Mouse (Mus musculus) olfactory bulb, adult 2 months (tissue): Measurements from ENCODE around the gene Tcea3.

ENCODE experiments used
- CTCF ChIP-seq: fragments of 200-500 bp; IDR thresholded peaks from 2 replicates; pipeline ENCODE4 v1.5.1; 2012; ENCODE audit warnings: low read depth, mild to moderate bottlenecking, low read length, moderate library complexity; ENCODE audit not compliant: insufficient read depth
- POLR2A ChIP-seq: fragments of 200-500 bp; IDR thresholded peaks from 2 replicates; pipeline ENCODE4 v1.6.1; 2012; ENCODE audit warnings: mild to moderate bottlenecking, low read depth, low read length, moderate library complexity; ENCODE audit not compliant: insufficient read depth

DNA sequence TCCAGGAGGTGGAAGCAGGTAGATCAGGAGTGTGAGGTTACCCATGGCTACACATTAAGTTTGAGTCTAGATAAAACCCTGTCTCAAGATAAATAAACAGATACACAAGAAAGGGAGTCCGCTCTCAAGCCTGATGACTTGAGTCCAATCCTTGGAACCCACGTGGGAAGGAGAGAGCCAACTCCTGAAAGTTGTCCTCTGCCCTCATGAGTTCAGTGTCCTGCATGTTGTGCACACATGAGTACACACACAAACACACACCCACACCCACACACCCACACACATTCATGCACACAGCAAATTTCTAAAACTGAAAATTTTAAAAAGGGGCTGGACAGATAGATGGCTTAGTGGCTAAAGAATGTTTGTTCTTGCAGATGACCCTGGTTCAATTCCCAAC is 42.8 kb upstream of the Tcea3 start:
- TF ChIP-seq POLR2A (no peak), CTCF (no peak)
